In genomic region chr4:134914122-134914863, GRCm38 (mm10) we compare ENCODE assay signal across 8 mouse cellular contexts. TPM values are rescaled to one million over a fixed set of nuclear protein-coding genes. Genes with fewer than 3 reads are reported as not detected.
DNase-seq lines count a peak whose midpoint lies in the region; ATAC-seq and TF ChIP-seq lines count a peak whose summit lies in the region.

No protein-coding gene starts in this region.

- H3K9me3 ChIP-seq in heart, postnatal 0 days (replicated peaks; ENCODE audit: control insufficient read depth, low read length) = no peaks in the 10 kb centered on the region
- no peaks in the 10 kb centered on the region for H3K9me3 ChIP-seq in lung, postnatal 0 days (ENCODE audit: low read length)

- peaks cover 7% of the 10 kb centered on the region; the same call in 1 of the 2 replicates for H3K4me1 ChIP-seq in kidney, adult 2 months (ENCODE audit: control insufficient read depth, insufficient read depth, low read length)
- H3K4me1 ChIP-seq in heart, postnatal 0 days (ENCODE audit: control insufficient read depth, insufficient read depth) = peaks cover 13% of the 10 kb centered on the region
- peaks cover 8% of the 10 kb centered on the region; the same call in 1 of the 2 replicates for H3K4me1 ChIP-seq in lung, postnatal 0 days (ENCODE audit: insufficient read depth, low read depth, low read length)

- H3K27me3 ChIP-seq in kidney, adult 2 months (replicated peaks; ENCODE audit: control insufficient read depth, insufficient read depth, low read length) = no peaks in the 10 kb centered on the region
- no peaks in the 10 kb centered on the region for H3K27me3 ChIP-seq in heart, postnatal 0 days (ENCODE audit: control insufficient read depth, insufficient read depth, low read length)
- H3K27me3 ChIP-seq in lung, postnatal 0 days (replicated peaks; ENCODE audit: insufficient read depth, low read length) = no peaks in the 10 kb centered on the region

- ATAC-seq in activated CD4-positive, CD25-positive, alpha-beta regulatory T cell, adult 4 months = peak; percentile 48
- ATAC-seq in heart, postnatal 0 days (ENCODE audit: insufficient read depth, low read depth) = peak; percentile 61
- ATAC-seq in lung, postnatal 0 days = peak; percentile 78

- no peak for TF ChIP-seq CTCF in kidney, adult 2 months (conservative IDR thresholded peaks at IDR 0.05; ENCODE audit: insufficient read depth, insufficient read length, low read depth, low read length)
- TF ChIP-seq CTCF in heart, postnatal 0 days (IDR thresholded peaks at IDR 0.05; ENCODE audit: low read depth) = no peak
- TF ChIP-seq CTCF in lung, postnatal 0 days (IDR thresholded peaks at IDR 0.05) = no peak; the same call in 1 of the 2 replicates

- no peak for TF ChIP-seq POLR2A in kidney, adult 2 months (IDR thresholded peaks at IDR 0.05; ENCODE audit: low read depth, low read length)

- no peaks in the 10 kb centered on the region for H3K36me3 ChIP-seq in kidney, adult 2 months (ENCODE audit: control insufficient read depth, insufficient read depth, low read length)
- H3K36me3 ChIP-seq in heart, postnatal 0 days (replicated peaks; ENCODE audit: control insufficient read depth, insufficient read depth, low read length) = peaks cover 15% of the 10 kb centered on the region
- peaks cover 3% of the 10 kb centered on the region; the same call in 1 of the 2 replicates for H3K36me3 ChIP-seq in lung, postnatal 0 days (ENCODE audit: insufficient read depth, low read length)

- H3K4me3 ChIP-seq in kidney, adult 2 months (ENCODE audit: insufficient read depth, low read depth, low read length) = peak overlapping the region; percentile 63
- peak overlapping the region; percentile 88 for H3K4me3 ChIP-seq in heart, postnatal 0 days (ENCODE audit: low read depth, low read length)
- H3K4me3 ChIP-seq in lung, postnatal 0 days (ENCODE audit: low read depth, low read length) = peak overlapping the region; percentile 84

- WGBS in kidney, adult 2 months = 2% methylated on average over 43 of the region's 43 CpGs
- WGBS in heart, postnatal 0 days = 2% methylated on average over 43 of the region's 43 CpGs
- WGBS in lung, postnatal 0 days = 2% methylated on average over 36 of the region's 43 CpGs

- peak overlapping the region; percentile 81 for H3K27ac ChIP-seq in kidney, adult 2 months (ENCODE audit: insufficient read depth, low read depth, low read length)
- H3K27ac ChIP-seq in heart, postnatal 0 days (ENCODE audit: low read depth) = peak overlapping the region; percentile 95
- peak overlapping the region; percentile 96 for H3K27ac ChIP-seq in lung, postnatal 0 days (ENCODE audit: low read length)

- TF ChIP-seq EP300 in heart, postnatal 0 days (IDR thresholded peaks at IDR 0.05; ENCODE audit: low read depth) = no peak
- no peak for TF ChIP-seq EP300 in lung, postnatal 0 days (IDR thresholded peaks at IDR 0.05)

- H3K4me2 ChIP-seq in heart, postnatal 0 days (ENCODE audit: low read depth, low read length) = peak overlapping the region; percentile 68
- peak overlapping the region; percentile 68 for H3K4me2 ChIP-seq in lung, postnatal 0 days (replicated peaks; ENCODE audit: low read depth, low read length)

- DNase-seq in kidney, adult 2 months = no peak
- DNase-seq in kidney, postnatal 10 days = no peak
- DNase-seq in heart, postnatal 0 days (ENCODE audit: low spot score) = no peak
- peak; percentile 65 for DNase-seq in lung, postnatal 0 days (ENCODE audit: low spot score)
- DNase-seq in adrenal gland, postnatal 36 days = no peak
- DNase-seq in layer of hippocampus, adult 9-11 months = no peak
- no peak for DNase-seq in right cerebral cortex, postnatal 25 days

- peak overlapping the region; percentile 85 for H3K9ac ChIP-seq in heart, postnatal 0 days (replicated peaks; ENCODE audit: low read depth, low read length)
- H3K9ac ChIP-seq in lung, postnatal 0 days (replicated peaks; ENCODE audit: low read depth) = peak overlapping the region; percentile 88

RNA-seq across cellular contexts. Expression of gene Tmem50a, which starts 0.5 kb away (rescaled TPM):
- polyA plus RNA-seq in kidney, adult 2 months (2012; rRNA removed) = 90.1 and 115 TPM in 2 replicates
- 100 to 1,000 TPM; 555 to 571 TPM for polyA plus RNA-seq in activated CD4-positive, CD25-positive, alpha-beta regulatory T cell, adult 4 months (2017; shearing (Covaris generic))
- 111 and 117 TPM in 2 replicates for total RNA-seq in heart, postnatal 0 days (2014; rRNA removed; ENCODE audit: low replicate concordance)
- 160 and 171 TPM in 2 replicates for polyA plus RNA-seq in heart, postnatal 0 days (2015; fragmentation: Nextera tagmentation; extraction: Ambion mirVana)
- polyA plus RNA-seq in lung, postnatal 0 days (2015; fragmentation: Nextera tagmentation; extraction: Ambion mirVana) = 271 and 296 TPM in 2 replicates
- total RNA-seq in adrenal gland, postnatal 36 days (2021) = 100 to 1,000 TPM; 229 to 405 TPM

RNA-seq across cellular contexts. Expression of gene Rsrp1, which starts 9.1 kb away (rescaled TPM):
- 172 and 319 TPM in 2 replicates for polyA plus RNA-seq in kidney, adult 2 months (2012; rRNA removed)
- polyA plus RNA-seq in activated CD4-positive, CD25-positive, alpha-beta regulatory T cell, adult 4 months (2017; shearing (Covaris generic)) = 100 to 1,000 TPM; 271 to 367 TPM
- 80.5 and 85.8 TPM in 2 replicates for total RNA-seq in heart, postnatal 0 days (2014; rRNA removed; ENCODE audit: low replicate concordance)
- polyA plus RNA-seq in heart, postnatal 0 days (2015; fragmentation: Nextera tagmentation; extraction: Ambion mirVana) = 295 and 322 TPM in 2 replicates
- 542 and 611 TPM in 2 replicates for polyA plus RNA-seq in lung, postnatal 0 days (2015; fragmentation: Nextera tagmentation; extraction: Ambion mirVana)
- total RNA-seq in adrenal gland, postnatal 36 days (2021) = 100 to 1,000 TPM; 378 to 436 TPM

RNA-seq across cellular contexts. Expression of gene Syf2, which starts 16.4 kb away (rescaled TPM):
- polyA plus RNA-seq in kidney, adult 2 months (2012; rRNA removed) = 25.5 and 34.3 TPM in 2 replicates
- polyA plus RNA-seq in activated CD4-positive, CD25-positive, alpha-beta regulatory T cell, adult 4 months (2017; shearing (Covaris generic)) = 100 to 1,000 TPM; 188 to 213 TPM
- total RNA-seq in heart, postnatal 0 days (2014; rRNA removed; ENCODE audit: low replicate concordance) = 19.5 and 31.1 TPM in 2 replicates
- 66.8 and 73.3 TPM in 2 replicates for polyA plus RNA-seq in heart, postnatal 0 days (2015; fragmentation: Nextera tagmentation; extraction: Ambion mirVana)
- polyA plus RNA-seq in lung, postnatal 0 days (2015; fragmentation: Nextera tagmentation; extraction: Ambion mirVana) = 118 and 132 TPM in 2 replicates
- total RNA-seq in adrenal gland, postnatal 36 days (2021) = 100 to 1,000 TPM in 1 of 2 experiments, 10 to 100 TPM in 1; 84.2 to 102 TPM

RNA-seq across cellular contexts. Expression of gene Rhd, which starts 50.0 kb away (rescaled TPM):
- polyA plus RNA-seq in kidney, adult 2 months (2012; rRNA removed) = 0.09 TPM in 1 of 2 replicates, not detected in the other
- 1 to 10 TPM in 1 of 2 experiments, not detected in 1; 4.8 TPM for polyA plus RNA-seq in activated CD4-positive, CD25-positive, alpha-beta regulatory T cell, adult 4 months (2017; shearing (Covaris generic))
- 5.3 and 7.7 TPM in 2 replicates for total RNA-seq in heart, postnatal 0 days (2014; rRNA removed; ENCODE audit: low replicate concordance)
- polyA plus RNA-seq in heart, postnatal 0 days (2015; fragmentation: Nextera tagmentation; extraction: Ambion mirVana) = 10.1 and 10.3 TPM in 2 replicates
- polyA plus RNA-seq in lung, postnatal 0 days (2015; fragmentation: Nextera tagmentation; extraction: Ambion mirVana) = 1.5 and 2.8 TPM in 2 replicates
- total RNA-seq in adrenal gland, postnatal 36 days (2021) = under 1 TPM in 1 of 2 experiments, not detected in 1; 0.89 TPM
